Mouse (Mus musculus): ENCODE results near the gene Lrrc52.

Gene Lrrc52

GRCm38 (mm10) chr1:167466765-167467426 is at the start of gene Lrrc52:
Gene Lrrc52, minus strand, starts transcription at chr1:167466780.
- DNase-seq, result peak; percentile 92

- no peak for DNase-seq
Observed at GRCm38 (mm10) chr1:167511621-167512020, 45.0 kb upstream of the Lrrc52 start.

- DNase-seq, result no peak
Observed at GRCm38 (mm10) chr1:167506048-167506447, 39.5 kb upstream of the Lrrc52 start.

GRCm38 (mm10) chr1:167505427-167505826 is 38.8 kb upstream of the Lrrc52 start:
- DNase-seq, result peak in 1 of 2 experiments; percentile 7

GRCm38 (mm10) chr1:167499097-167499850 is 32.7 kb upstream of the Lrrc52 start:
- DNase-seq, result no peak

- no peak for DNase-seq
Observed at GRCm38 (mm10) chr1:167497991-167498390, 31.4 kb upstream of the Lrrc52 start.

- DNase-seq, result no peak
Observed at GRCm38 (mm10) chr1:167497560-167497959, 31.0 kb upstream of the Lrrc52 start.

- DNase-seq, result no peak
Observed at GRCm38 (mm10) chr1:167491501-167491900, 24.9 kb upstream of the Lrrc52 start.

- no peak for DNase-seq
Observed at GRCm38 (mm10) chr1:167487933-167488332, 21.4 kb upstream of the Lrrc52 start.

- DNase-seq, result no peak
Observed at GRCm38 (mm10) chr1:167486959-167487680, 20.5 kb upstream of the Lrrc52 start.

GRCm38 (mm10) chr1:167482863-167483262 is 16.3 kb upstream of the Lrrc52 start:
- no peak for DNase-seq

- DNase-seq, result no peak
Observed at GRCm38 (mm10) chr1:167473585-167473984, 7.0 kb upstream of the Lrrc52 start.

GRCm38 (mm10) chr1:167467916-167468315 is 1.3 kb upstream of the Lrrc52 start:
- DNase-seq, result no peak

GRCm38 (mm10) chr1:167457311-167457710 is 9.3 kb downstream of the Lrrc52 start:
- DNase-seq, result no peak

- DNase-seq, result no peak
Observed at GRCm38 (mm10) chr1:167453048-167453447, 13.5 kb downstream of the Lrrc52 start.

- no peak for DNase-seq
Observed at GRCm38 (mm10) chr1:167452456-167452855, 14.1 kb downstream of the Lrrc52 start.

GRCm38 (mm10) chr1:167448598-167448997 is 18.0 kb downstream of the Lrrc52 start:
- DNase-seq, result no peak

- DNase-seq, result peak; percentile 16 to 30
Observed at GRCm38 (mm10) chr1:167448088-167448487, 18.5 kb downstream of the Lrrc52 start.

GRCm38 (mm10) chr1:167446516-167446915 is 20.1 kb downstream of the Lrrc52 start:
- no peak for DNase-seq

GRCm38 (mm10) chr1:167445167-167445566 is 21.4 kb downstream of the Lrrc52 start:
- no peak for DNase-seq

- DNase-seq, result no peak
Observed at GRCm38 (mm10) chr1:167438231-167438885, 28.2 kb downstream of the Lrrc52 start.

- DNase-seq, result no peak
Observed at GRCm38 (mm10) chr1:167437091-167437490, 29.5 kb downstream of the Lrrc52 start.
